Mouse (Mus musculus) right cerebral cortex, postnatal 36 days (tissue): ENCODE results near the gene Ube2o.

Experiments used
- DNase-seq, 2 experiments: peaks; one replicate each; pipeline ENCODE4 v3.0.0; 2022; ENCODE audit warnings: low spot score in 2 of 2, mixed read lengths in 1 of 2

Gene Ube2o

GRCm38 (mm10) chr11:116543110-116543509 is 38.1 kb downstream of the Ube2o start:
- peak in 1 of 2 experiments; percentile 54 for DNase-seq

GRCm38 (mm10) chr11:116541183-116541582 is 40.1 kb downstream of the Ube2o start:
- DNase-seq = no peak

DNA sequence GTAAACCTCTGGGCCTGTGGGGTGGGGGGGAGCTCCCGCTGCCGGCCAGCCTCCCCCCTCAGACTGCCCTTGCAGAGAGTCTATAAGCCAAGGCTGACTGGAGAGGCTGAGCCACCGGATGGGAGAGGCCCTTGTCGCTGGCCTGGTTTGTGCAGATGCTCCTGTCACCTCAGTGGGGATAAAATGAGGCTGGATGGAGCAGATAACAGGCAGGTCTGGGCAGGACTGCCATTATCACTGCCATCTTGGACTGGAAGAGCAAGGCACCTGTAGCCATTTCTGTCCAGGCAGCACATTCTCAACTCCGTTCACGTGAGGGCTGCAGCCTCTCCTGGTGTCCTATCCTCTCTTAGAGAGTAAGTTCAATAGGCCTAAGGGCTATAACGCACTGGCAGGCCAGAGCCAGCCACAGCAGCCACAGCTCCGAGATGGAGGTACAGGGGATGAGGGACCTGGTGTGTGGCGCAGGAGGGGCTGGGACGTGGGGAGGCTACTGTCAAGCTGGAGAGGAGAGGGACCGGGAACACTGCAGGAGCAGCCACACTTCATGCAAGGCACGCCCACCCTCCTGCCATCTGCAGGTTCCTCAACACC is 43.0 kb downstream of the Ube2o start:
- no peak for DNase-seq

GRCm38 (mm10) chr11:116537388-116537787 is 43.9 kb downstream of the Ube2o start:
- no peak for DNase-seq

GRCm38 (mm10) chr11:116536685-116537084 is 44.6 kb downstream of the Ube2o start:
- DNase-seq = no peak

- no peak for DNase-seq
Observed at GRCm38 (mm10) chr11:116534154-116534865, 46.9 kb downstream of the Ube2o start.

GRCm38 (mm10) chr11:116533341-116534153 is 47.7 kb downstream of the Ube2o start:
- no peak for DNase-seq

DNA sequence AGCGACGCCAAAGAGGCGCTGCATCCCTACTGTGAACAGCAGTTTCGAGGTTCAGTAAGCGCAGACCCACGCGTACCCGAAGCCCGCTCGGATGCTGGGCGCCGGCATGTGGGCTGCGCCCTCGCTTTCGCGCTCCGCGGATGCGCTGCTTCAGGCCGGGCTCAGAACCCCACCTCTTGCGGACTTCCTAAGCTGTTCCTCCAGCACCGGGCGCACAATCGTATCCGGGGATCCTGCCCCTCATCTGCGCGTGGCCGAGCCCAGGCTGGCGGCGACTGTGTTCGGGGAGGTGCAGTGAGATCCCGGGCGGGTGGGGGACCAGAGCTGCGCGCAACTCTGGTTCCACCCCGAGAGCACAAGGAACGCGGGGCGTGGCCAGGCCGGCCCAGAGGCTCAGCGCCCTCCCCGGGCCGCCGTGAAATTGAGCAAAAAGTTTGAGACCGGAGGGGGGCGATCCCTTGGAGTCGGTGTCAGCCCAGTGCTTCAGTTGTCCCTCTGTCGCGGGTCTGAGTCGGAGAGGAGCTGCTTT is 48.4 kb downstream of the Ube2o start:
- DNase-seq = no peak

GRCm38 (mm10) chr11:116532262-116532809 is 48.9 kb downstream of the Ube2o start:
- DNase-seq = no peak

- DNase-seq = no peak
Observed at GRCm38 (mm10) chr11:116531371-116532191, 49.7 kb downstream of the Ube2o start.

DNA sequence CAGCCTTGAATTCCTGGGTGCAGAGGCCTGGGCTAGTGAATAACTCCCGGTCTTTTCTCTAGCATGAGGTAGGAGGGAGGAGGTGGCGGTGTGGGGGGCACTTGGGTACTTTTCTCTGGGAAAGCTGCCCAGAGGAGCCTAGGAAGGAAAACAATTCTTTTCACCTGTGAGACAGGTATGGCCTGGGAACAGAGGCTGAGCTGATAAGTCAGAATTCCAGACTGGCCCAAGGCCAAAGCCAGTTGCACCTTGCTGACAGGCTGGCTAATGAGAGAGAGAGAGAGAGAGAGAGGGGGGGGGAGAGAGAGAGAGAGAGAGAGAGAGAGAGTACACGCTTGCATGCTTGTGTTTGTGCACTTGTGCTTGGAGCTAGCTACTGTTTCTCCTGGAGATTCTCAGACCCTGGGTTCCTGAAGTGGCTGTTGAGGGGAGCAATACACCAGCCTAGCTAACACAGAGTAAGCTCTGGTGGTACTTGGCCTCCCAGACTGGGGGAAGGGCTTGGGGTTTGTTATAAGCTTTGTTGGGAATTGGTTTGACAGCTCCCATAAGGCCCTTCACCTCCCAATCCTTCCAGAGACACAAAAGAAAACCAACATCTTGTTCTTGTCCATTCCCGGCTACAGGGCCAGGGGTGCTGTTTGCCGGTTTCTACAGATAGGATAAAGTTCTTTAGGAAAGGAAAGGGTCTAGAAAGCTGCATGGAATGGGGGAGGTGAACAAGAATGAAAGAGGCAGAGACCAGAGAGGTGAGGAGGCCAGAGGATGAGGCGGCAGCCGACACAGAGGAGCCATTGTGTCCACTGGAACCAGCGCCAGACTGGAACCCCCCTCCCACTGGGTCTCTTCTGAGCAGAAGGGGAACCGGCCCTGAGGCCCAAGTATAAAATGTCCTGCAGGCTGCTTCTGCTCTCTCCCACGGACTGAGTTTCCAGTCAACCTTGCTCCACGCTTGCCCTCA is 50.8 kb downstream of the Ube2o start, which contains the start of gene Sphk1:
Gene Sphk1, plus strand, starts transcription at position 739 of the 961 bp plus-strand sequence.
- no peak for DNase-seq

GRCm38 (mm10) chr11:116528636-116529320 is 52.5 kb downstream of the Ube2o start:
- DNase-seq = no peak

DNA sequence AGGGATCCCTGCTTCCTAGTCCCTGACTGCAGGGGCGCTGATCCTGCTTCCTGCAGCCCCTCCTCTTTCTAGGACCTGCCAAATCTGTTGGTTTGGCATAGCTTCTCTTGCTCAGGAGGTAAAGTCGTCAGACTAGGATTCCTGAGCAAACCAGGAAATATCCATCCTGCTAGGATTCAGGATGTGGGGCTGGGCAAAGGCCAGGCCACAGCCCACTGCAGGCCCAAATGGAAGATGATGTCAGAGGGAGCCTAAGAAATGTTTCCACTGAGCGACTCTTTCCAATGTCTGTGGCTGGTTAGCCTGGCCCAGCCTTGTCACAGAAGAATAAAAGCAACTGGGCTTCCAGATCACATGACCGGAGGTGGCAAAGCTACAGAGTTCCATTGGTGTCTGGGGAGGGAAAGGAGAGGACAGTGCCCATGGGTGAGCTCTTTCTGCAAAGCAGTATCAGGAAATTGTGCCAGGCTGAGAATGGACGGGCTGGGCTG is 57.5 kb downstream of the Ube2o start:
- no peak for DNase-seq

GRCm38 (mm10) chr11:116522886-116523698 is 58.2 kb downstream of the Ube2o start:
- no peak for DNase-seq

GRCm38 (mm10) chr11:116522046-116522445 is 59.2 kb downstream of the Ube2o start:
- DNase-seq = no peak

DNA sequence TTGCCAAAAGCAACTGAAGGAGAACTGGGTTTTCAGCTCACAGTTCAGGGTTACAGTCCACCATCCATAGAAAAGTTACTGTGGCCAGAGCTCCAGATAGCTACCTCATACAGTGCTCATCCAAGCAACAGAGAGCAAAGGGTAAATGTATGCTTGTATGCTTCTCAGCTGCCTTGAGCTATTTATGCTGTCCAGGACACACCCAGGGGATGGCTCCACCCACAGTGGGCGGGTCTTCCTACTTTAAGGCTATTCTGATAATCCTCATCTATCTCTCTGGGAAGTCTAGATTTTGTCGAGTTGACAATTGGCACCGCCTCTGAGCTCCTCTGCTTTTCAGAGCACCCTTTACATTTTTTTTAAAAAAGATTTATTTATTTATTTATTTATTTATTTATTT is 60.1 kb downstream of the Ube2o start:
- no peak for DNase-seq

DNA sequence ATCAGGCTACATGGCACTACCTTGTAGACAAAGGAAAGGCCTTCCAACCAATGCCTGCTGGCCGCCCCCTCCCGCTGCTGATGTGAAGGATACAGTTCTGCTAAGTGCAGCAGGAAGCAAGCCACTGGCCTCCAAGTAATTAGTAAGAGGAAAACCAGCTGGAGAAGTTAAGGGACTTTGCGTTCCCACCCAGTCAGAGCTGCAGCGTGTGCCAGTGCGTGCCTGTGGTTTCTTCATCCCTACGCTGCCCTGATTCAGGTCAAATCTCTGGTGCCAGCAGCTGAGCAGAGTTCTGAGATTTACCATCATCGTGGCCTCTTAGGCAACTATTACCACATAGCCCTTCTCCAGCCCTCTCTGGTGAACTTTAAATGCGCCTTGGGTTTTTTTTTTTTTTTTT is 62.8 kb downstream of the Ube2o start:
- DNase-seq = no peak

DNA sequence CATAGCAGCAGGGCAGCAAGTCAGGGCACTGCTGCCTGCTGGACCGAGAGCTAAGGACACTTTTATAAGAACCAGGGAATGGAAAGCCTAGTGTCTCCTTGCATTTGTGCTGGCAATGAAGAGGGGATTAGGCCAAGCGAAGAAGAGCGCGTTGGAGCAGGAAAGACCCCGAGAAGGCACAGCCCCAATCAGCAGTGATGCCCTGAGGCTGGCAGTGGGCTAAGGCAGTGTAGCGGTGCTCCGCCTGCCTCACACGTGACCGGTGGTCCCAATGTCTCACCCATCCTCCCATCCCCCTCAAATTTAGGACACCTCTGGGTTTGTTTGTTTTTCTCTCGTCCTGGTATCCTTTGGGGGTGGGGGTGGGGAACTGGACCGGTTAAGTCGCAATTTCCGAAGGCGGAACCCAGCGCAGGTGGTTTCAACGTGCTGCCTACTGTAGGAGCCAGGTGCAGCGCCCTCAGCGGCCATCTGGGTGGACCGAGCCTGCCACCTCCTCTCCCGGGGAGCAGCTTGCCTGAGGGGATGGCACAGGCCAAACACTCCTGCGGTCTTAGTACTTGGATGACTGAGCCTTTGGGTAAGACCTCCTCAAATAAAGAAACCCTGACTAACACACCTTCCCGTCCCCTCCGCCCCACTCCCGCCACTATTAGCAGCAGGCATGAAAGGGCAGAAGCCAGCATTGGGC is 65.8 kb downstream of the Ube2o start:
- no peak for DNase-seq
